Mouse (Mus musculus): ENCODE results near the gene Pde4c.

Pde4c gene

GRCm38 (mm10) chr8:70697366-70698250 lies 25.9 kb upstream of the Pde4c start:
- no peak for DNase-seq (ENCODE audit: low spot score)

DNA sequence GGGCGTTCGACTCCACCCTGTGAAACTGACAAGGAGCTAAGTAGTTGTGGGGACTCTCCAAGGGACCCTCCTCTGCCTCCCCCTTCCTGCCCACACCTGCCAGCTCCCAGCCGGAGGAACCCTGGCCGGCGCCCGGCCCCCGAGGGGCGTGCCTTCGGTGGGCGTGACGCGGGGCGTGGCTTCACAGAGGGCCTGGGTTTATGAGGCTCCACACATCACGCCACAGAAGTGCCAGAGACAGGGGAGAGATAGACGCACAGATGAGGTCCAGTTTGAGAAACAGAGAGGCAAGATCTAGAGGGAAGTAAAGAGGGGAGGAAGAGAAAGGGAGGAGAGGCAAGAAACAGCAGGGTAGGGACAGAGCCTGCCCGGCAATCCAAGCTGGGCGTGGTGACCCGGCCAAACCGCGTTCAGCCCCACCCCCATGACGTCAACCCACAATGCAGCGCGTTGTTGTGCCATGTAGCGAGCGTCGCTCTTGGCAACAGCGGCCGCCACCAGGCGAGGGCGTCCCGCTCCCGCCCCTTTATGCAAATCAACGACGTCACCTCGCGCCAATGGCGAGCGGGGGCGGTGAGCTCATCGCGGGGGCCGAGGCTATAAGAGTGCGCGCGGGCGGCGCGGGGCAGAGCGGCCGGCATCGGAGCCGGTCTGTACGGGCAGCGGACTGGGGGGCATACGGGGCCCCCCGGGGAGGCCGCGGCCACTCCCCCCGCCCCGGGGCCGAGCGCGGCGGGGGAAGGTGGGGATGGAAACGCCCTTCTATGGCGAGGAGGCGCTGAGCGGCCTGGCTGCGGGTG lies 25.0 kb upstream of the Pde4c start, which contains the start of gene Jund:
Jund (plus strand) TSS at position 640 of the 800 bp plus-strand sequence.
- peak; percentile 100 for DNase-seq (ENCODE audit: low spot score)

DNA sequence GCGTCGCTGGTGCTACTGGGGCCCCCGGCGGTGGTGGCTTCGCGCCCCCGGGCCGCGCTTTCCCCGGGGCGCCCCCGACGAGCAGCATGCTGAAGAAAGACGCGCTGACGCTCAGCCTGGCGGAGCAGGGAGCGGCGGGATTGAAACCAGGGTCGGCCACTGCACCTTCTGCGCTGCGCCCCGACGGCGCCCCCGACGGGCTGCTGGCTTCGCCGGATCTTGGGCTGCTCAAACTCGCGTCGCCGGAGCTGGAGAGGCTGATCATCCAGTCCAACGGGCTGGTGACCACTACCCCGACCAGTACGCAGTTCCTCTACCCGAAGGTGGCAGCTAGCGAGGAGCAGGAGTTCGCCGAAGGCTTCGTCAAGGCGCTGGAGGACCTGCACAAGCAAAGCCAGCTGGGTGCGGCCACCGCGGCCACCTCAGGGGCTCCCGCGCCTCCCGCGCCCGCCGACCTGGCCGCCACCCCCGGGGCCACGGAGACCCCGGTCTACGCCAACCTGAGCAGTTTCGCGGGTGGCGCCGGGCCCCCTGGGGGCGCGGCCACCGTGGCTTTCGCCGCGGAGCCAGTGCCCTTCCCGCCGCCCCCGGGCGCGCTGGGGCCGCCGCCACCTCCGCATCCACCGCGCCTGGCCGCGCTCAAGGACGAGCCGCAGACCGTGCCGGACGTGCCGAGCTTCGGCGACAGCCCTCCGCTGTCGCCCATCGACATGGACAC lies 24.2 kb upstream of the Pde4c start:
- DNase-seq (ENCODE audit: low spot score) = no peak

GRCm38 (mm10) chr8:70699834-70700554 lies 23.5 kb upstream of the Pde4c start:
- DNase-seq (ENCODE audit: low spot score) = peak; percentile 85

- peak; percentile 90 for DNase-seq (ENCODE audit: low spot score)
These were observed 23.0 kb upstream of the Pde4c start for GRCm38 (mm10) chr8:70700555-70700922.

DNA sequence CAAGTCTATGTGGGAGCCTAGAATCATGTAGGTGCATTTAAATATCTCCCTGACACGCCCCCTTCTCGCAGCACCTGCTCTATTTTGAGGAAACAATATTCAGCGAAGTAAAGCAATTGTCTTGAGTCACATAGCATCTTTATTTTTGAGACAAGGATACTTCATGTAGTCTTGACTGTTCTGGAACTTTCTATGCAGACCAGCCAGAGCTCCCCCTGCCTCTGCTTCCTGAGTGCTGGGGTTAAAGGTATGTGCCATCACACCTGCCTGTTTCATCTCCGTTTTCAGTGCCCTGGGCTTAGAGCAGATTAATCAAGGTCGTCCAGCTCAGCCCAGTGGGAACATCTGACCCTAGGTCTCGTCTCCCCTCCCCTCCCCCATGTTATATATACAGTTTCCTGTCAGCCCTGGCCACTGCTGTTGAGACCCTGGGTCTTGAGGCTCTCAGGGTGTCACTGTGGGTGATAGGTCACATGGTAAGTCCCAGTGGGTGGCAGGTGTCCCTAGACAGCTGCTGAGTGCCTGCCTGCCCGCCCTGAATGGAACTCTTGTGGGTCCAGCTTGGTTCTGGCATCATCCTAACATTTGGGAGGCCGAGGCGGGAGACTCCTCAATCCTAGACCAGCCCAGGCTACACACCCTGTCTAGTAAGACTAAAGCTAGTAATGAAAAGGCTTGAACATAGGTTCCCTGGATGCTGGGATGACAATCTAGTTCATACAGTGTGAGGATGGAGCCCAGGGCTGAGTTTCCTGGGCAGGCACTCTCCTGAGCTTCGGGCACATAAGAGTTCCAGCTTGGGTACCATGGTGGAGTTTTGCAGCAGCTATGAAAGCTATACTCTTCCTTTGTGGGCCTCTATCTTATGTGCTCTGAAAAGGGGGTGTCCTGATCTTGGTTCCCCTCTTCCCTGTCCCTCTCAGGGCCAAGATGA lies 22.2 kb upstream of the Pde4c start:
- DNase-seq (ENCODE audit: low spot score) = no peak

- DNase-seq (ENCODE audit: low spot score) = no peak
These were observed 21.3 kb upstream of the Pde4c start for GRCm38 (mm10) chr8:70701982-70702841.

DNA sequence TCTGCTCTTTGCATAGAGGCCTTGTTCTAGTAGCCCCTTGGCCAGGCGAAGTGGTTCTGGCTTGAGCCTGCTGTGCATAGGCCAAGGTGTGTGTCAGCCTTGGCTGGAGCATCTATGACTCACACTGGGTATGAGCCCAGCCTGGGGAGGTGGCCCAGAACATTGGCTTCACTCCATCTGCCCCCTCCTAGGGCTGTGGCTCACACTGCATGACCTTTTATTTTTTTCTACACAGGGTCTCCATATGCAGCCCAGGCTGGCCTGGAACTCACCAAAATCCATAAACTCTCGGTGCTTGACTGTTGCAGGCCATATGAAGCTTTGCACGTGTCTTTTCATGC lies 20.7 kb upstream of the Pde4c start:
- no peak for DNase-seq (ENCODE audit: low spot score)

DNA sequence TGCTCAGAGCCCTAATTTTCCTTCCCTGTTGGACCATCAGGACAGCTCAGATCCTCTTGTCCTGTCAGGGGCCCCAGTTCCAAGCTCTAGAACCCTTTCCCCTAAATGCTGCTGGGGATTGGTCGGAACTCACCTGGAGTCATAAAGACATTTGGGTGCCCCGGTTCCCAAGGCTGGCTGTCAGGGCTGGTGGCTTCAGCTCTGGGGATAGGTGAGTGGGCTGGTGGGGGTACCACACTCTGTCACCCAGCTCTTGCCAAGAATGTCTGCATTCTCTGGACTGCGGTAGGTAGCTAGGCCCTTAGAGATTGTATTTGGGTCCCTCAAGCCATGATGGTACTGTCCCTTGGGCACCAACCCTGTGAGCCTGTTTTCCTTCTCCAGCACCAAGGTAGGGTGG lies 20.2 kb upstream of the Pde4c start, which contains the start of gene Iqcn:
Iqcn (plus strand) TSS at position 171 of the 400 bp plus-strand sequence.
- no peak for DNase-seq (ENCODE audit: low spot score)

- no peak for DNase-seq (ENCODE audit: low spot score)
These were observed 15.2 kb upstream of the Pde4c start for GRCm38 (mm10) chr8:70708281-70708680.

DNA sequence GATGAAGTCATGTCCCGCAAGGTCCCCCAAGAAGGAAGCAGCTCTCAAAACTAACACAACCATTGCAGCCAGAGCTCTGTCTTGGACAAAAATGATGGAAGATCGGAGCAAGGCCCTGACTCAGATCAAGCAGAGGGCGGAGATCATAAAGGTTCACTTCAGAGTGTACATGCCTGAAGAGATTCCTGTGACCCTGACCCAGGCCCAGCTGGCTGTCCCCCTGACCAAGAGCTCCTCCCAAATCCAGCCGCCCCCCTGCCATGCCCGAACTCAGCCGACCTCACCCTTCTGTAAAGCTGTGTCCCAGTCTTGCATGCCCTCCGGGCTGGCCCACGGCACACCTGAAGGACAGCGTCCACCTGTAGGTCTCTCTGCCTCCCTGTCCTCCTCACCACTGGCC lies 13.7 kb upstream of the Pde4c start:
- no peak for DNase-seq (ENCODE audit: low spot score)

DNA sequence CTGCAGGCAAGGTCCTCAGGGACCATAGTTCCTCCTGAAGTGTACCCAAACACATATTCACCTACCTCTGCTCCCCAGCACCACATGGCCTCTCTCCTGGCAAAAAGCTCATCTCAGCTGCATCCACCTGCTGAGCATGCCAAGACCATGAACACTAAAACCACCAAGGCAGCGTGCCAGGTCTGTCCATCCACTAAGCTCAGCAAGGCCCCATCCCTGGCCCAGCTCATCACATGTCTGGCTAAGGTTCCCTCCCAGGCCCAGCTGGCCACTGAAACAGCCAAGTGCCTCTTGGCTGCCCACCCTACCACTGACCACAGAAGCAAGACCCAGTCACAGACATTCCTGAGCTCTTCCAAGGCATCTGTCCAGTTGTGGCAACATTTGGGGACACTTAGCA lies 13.2 kb upstream of the Pde4c start:
- DNase-seq (ENCODE audit: low spot score) = no peak

GRCm38 (mm10) chr8:70711041-70711440 lies 12.5 kb upstream of the Pde4c start:
- DNase-seq (ENCODE audit: low spot score) = no peak

GRCm38 (mm10) chr8:70713991-70714390 lies 9.5 kb upstream of the Pde4c start:
- DNase-seq (ENCODE audit: low spot score) = no peak

- DNase-seq (ENCODE audit: low spot score) = no peak
These were observed 8.4 kb upstream of the Pde4c start for GRCm38 (mm10) chr8:70715086-70715485.

DNA sequence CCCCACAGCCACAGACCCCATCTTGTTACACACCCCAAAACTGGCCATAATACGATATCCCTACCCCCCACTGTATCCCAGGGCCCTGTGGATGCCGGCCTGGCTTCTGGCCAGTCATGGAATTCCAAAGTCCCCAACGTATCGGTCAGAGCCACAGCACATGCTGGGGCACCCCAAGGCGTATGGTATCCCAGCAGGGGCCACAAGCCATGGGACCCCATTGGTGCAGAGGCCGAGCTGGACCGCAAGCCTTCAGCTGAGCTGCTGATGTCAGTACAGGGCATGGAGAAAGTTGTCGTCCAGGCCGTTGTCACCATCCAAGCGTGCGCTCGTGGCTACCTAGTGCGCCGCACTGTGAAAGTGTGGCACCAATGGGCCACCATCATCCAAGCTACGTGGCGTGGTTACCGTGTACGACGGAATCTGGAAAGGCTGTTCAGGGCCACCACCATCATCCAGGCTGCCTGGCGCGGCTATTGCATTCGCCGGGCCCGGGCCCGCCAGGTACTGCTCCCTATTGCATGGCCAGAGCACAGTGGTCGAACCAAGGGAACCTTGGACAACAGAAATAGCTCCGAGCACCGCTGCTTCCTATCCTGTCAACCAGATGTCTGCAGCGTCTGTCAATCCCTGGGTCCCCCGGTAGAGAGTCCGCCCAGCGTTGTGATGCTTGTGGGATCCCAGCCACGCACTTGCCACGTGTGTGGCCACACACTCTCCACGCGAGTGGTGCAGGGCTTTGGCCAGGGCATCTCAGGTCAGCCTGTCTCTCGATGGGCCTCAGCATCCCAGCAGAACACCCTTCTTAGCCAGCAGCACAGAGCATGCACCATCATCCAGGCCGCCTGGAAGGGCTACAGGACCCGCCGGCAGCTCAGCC lies 6.8 kb upstream of the Pde4c start:
- no peak for DNase-seq (ENCODE audit: low spot score)

GRCm38 (mm10) chr8:70718297-70718696 lies 5.2 kb upstream of the Pde4c start, which contains the start of gene Gm3336:
Gene Gm3336 (plus strand): TSS chr8:70718543.
- DNase-seq (ENCODE audit: low spot score) = peak; percentile 53

DNA sequence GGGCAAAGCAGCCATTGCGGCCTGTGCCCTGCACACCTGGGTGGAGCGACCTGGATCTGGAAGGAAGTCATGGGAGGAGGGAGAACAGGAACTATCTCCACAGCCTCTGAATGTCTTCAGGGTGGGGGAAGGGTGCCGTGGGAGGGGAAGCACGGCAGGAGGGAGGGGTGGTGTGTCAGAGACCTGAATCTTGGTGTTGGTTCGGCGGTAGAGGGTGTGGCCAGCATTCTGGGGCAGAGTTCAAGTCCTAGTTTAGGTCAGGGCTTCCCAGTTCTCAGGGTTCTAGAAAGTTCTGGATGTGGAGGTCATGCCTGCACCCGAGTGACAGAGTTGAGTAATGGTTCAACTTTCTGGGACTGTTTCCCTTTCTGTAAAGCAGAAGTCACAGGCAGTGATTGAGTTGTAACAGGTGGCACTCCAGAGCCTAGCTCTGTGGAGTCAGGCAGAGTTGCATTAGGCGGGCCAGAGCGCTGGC lies 3.7 kb upstream of the Pde4c start:
- no peak for DNase-seq (ENCODE audit: low spot score)
